Mouse (Mus musculus): ENCODE results near the gene Gm26657.

Gene Gm26657

DNA sequence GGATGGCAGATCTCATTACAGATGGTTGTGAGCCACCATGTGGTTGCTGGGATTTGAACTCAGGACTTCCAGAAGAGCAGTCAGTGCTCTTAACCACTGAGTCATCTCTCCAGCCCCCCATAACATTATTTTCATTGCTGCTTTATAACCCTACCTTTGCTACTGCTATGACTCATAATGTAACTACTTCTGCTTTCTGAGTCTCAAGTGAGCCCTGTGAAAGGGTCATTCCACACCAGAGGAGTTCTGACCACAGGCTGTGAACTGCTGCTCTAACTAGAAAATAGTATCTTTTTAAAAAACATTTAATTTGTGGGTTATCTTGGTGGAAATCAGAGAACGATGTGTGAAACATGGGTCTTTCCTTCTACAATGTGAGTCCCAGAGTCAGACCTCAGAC lies 17.8 kb downstream of the Gm26657 start:
- DNase-seq (ENCODE audit: low spot score in 2 of 2): no peak

DNA sequence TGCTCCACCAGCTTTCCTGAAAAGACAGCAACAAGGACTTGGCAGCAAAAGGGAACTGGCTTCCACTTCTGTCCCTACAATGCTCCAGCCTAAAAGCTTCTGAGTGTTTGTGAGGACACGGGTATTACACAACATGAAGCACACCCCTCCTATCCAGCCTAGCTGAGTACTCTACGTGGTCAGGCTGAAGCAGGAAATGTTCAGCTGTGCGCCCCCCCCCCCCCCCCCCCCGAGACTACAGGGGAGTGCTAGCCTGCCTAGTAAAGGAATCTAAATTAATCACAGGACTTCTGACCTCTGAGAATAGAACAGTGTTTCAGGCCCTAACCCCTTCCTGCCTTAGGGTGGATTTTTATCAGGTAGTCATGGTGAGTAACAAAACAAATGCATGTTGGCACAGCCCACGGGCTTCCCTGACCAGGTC lies 28.0 kb downstream of the Gm26657 start:
- DNase-seq (ENCODE audit: low spot score in 2 of 2): peak; percentile 57 to 60

DNA sequence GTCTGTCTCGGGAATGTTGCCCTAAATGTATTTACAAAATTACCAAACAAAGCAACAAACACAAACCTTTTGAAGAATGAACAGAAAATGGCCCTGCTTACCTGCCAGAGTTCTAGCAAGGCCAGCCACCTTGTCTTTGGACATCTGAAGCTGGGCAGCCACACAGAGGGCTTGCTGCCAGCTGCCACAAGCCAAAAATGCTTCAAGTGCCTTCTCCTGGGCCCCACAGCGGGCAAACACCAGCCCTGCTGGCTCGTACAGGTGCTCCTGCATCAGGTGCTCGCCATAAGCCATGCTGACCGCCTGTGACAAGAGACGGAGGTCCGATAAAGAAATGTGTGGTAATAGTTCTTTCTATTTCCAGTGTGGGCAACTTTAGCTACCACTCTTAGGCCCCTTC lies 29.0 kb downstream of the Gm26657 start:
- peak; percentile 34 to 59 for DNase-seq (ENCODE audit: low spot score in 2 of 2)

DNA sequence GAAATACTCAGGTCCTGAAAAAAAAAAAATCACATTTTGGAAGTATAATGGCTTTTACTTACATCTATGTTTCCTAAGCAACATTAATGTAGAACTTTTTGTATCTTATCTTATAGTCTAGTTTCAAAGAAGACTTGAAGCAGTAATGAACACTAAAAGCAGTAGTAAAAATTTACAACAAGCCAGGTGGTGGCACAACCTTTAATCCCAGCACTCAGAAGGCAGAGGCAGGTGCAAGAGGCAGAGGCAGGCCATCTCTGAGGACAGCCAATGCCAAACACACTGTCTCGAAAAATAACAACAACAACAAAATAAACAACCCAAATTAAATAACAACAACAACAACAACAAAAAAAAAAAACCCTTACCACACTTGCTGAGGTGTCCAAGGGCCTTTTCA lies 31.2 kb downstream of the Gm26657 start:
- DNase-seq (ENCODE audit: low spot score in 2 of 2): no peak
